Mouse (Mus musculus): ENCODE data around the gene Ano6. TPM values are rescaled to one million over a fixed set of nuclear protein-coding genes. Genes with fewer than 3 reads are reported as not detected.

The Ano6 gene
- polyA plus RNA-seq, 1 experiment from 2014 or later, result 37.2 TPM

DNA sequence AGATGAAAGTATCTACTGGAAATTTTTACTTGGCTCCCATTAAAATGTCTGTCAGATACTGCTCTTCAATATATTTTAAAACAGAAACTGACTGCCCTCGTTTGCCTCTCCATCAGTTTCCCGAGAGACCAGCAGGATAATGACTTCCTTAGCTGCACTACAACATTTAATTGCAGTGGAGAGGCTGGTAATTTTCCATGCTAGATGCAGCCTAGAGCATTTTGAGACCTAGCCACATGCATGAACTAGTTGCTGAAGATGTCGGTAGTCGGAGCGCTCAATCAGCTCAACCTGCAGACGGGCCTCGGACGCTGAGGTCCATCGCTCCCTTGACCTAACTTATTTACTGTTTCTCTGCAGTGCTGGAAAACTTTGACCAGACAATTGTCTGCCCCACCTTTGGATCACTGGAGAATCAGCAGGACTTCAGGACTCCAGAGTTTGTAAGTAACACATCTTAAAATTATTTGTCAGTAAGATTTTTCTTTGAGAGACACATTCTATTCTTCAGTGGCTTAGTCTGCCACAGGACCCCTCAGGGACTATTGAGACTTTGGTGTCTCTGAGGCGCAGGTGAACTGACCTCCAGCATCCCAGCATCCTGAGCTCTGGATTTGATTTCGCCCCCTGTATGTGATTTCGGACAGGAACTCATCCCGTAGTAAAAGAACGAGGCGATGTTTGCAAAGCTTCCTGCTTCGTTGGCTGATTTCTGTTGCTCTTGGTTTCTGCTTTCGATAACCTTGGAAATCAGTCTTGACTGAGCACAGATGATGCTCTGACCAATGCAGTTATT lies 73.4 kb downstream of the Ano6 start:
- 90% methylated on average over 17 of the region's 17 CpGs for WGBS
- no peaks in the 10 kb centered on the region for H3K4me1 ChIP-seq (replicated peaks; ENCODE audit: control insufficient read depth, insufficient read depth, low read length)
- no peak overlapping the region for H3K4me3 ChIP-seq (ENCODE audit: low read depth, low read length)
- H3K9ac ChIP-seq (ENCODE audit: low read depth, low read length), result no peak overlapping the region
- H3K36me3 ChIP-seq (ENCODE audit: control insufficient read depth, insufficient read depth, low read length), result no peaks in the 10 kb centered on the region
- ATAC-seq (ENCODE audit: low FRiP score) (no peak), DNase-seq (ENCODE audit: low spot score) (no peak)
- H3K9me3 ChIP-seq (ENCODE audit: control insufficient read depth, low read length), result no peaks in the 10 kb centered on the region
- H3K27me3 ChIP-seq (ENCODE audit: control insufficient read depth, insufficient read depth, low read length), result no peaks in the 10 kb centered on the region
- H3K4me2 ChIP-seq (replicated peaks; ENCODE audit: low read depth, low read length), result no peak overlapping the region
- no peak overlapping the region for H3K27ac ChIP-seq (ENCODE audit: low read depth, low read length)

DNA sequence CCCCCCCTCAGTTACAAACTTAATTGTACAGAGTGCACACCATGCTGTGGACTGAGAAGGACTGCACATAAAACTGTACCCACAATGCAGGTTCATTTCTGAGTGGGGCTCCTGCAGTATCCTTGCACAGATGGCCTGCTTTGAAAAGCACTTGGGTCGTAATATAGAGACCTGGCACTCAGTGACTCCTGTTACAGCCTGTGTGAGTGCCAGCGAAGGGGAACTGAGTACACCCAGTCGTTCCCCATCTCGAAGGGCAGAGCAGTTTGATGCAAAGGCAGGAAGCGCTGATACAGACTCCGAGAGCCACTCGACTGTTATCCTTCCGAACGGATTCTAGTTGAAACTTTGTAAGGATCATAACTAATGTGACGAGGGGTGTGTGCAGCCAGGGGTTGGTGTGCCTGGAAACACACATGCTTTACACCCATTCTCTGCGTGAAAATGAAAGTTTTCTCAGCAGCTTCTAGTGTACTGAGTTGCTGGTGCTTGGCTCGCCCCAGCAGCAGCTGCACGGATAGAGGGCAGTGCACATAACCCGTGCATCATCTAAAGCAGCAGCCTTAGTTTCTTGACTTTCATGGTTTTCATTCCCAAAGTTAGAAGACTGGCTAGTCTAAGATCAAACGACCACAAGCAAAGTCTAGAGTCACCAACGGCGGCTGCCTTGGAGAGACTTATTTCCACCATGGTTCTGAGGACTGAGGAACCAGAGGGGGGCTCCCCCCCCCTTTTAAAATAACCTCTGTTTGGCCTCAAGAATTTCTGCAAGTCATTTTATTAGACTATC lies 74.9 kb downstream of the Ano6 start:
- 89% methylated on average over 17 of the region's 17 CpGs for WGBS
- Histone ChIP-seq H3K4me2 (replicated peaks; ENCODE audit: low read depth, low read length) (no peak overlapping the region), H3K4me1 (replicated peaks; ENCODE audit: control insufficient read depth, insufficient read depth, low read length) (no peaks in the 10 kb centered on the region), H3K36me3 (ENCODE audit: control insufficient read depth, insufficient read depth, low read length) (no peaks in the 10 kb centered on the region), H3K27ac (ENCODE audit: low read depth, low read length) (no peak overlapping the region), H3K9ac (ENCODE audit: low read depth, low read length) (no peak overlapping the region), H3K9me3 (ENCODE audit: control insufficient read depth, low read length) (no peaks in the 10 kb centered on the region), H3K27me3 (ENCODE audit: control insufficient read depth, insufficient read depth, low read length) (no peaks in the 10 kb centered on the region), H3K4me3 (ENCODE audit: low read depth, low read length) (no peak overlapping the region)
- no peak for DNase-seq (ENCODE audit: low spot score)
- no peak for ATAC-seq (ENCODE audit: low FRiP score)

DNA sequence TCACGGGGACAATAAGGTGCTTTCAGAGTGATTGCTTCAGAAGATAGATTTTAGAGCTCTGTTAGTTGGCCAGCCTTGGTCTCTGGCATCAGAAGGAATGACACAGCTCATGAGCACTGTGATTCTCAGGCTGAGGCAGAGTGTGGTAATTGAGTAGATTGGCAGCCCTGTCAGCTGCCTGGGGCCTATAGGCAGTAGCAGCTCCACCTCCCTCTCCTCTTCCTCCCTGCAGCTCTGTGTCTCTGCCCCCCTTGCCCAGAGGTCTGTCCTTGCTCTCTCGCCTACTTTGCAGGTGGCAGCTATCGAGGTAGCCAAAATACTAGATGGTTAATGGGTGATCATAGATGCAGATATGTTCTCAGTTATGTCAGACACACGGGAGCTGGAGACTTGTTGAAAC lies 77.5 kb downstream of the Ano6 start:
- WGBS, result 89% methylated on average over 4 of the region's 4 CpGs
- no peaks in the 10 kb centered on the region for H3K27me3 ChIP-seq (ENCODE audit: control insufficient read depth, insufficient read depth, low read length)
- no peak overlapping the region for H3K4me3 ChIP-seq (ENCODE audit: low read depth, low read length)
- no peaks in the 10 kb centered on the region for H3K36me3 ChIP-seq (ENCODE audit: control insufficient read depth, insufficient read depth, low read length)
- H3K4me1 ChIP-seq (replicated peaks; ENCODE audit: control insufficient read depth, insufficient read depth, low read length), result no peaks in the 10 kb centered on the region
- H3K27ac ChIP-seq (ENCODE audit: low read depth, low read length), result no peak overlapping the region
- DNase-seq (ENCODE audit: low spot score) (no peak), ATAC-seq (ENCODE audit: low FRiP score) (no peak)
- no peak overlapping the region for H3K4me2 ChIP-seq (replicated peaks; ENCODE audit: low read depth, low read length)
- no peak overlapping the region for H3K9ac ChIP-seq (ENCODE audit: low read depth, low read length)
- no peaks in the 10 kb centered on the region for H3K9me3 ChIP-seq (ENCODE audit: control insufficient read depth, low read length)

DNA sequence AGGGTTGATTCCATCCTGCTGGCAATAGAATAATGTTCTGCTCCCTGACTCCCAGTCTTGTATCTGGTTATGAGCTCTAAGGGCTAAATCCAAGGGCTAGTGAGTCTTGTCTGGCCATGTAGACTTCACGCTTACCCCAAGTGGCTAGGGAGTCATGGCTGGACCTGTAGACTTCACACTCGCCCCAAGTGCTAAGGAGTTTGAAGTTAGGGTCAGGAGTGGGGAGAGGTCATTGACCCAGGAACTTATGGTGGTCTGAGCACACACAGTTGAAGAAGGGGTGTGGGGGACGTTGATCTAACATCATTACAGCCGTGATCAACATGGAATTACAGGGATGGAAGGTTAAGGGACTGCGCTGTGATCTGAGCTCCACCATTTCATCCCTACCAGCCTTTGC lies 79.0 kb downstream of the Ano6 start:
- Histone ChIP-seq H3K27ac (ENCODE audit: low read depth, low read length) (no peak overlapping the region), H3K27me3 (ENCODE audit: control insufficient read depth, insufficient read depth, low read length) (no peaks in the 10 kb centered on the region), H3K4me2 (replicated peaks; ENCODE audit: low read depth, low read length) (no peak overlapping the region), H3K4me3 (ENCODE audit: low read depth, low read length) (no peak overlapping the region), H3K4me1 (replicated peaks; ENCODE audit: control insufficient read depth, insufficient read depth, low read length) (no peaks in the 10 kb centered on the region), H3K9ac (ENCODE audit: low read depth, low read length) (no peak overlapping the region), H3K36me3 (ENCODE audit: control insufficient read depth, insufficient read depth, low read length) (no peaks in the 10 kb centered on the region), H3K9me3 (ENCODE audit: control insufficient read depth, low read length) (no peaks in the 10 kb centered on the region)
- DNase-seq (ENCODE audit: low spot score) (no peak), ATAC-seq (ENCODE audit: low FRiP score) (no peak)
- 92% methylated on average over 5 of the region's 5 CpGs for WGBS

DNA sequence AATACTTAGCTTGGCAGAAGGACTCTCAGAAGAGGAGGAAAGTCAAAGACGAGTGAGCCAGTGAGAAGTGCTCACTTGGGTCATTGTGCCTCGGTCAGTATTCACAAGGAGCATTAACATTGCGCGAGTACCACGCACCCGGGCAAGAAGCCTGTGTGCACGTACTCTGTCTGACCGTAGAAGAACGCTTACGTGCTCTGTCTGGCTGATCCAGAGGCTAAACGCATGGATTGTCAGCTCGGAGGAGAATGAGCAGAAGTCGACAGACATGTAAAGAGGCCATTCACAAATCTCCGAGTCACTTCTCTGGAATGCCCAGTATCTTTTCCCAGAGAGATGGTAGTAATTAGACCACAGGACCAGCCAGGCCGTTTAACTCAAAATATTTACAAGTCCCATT lies 81.0 kb downstream of the Ano6 start:
- Histone ChIP-seq H3K9me3 (ENCODE audit: control insufficient read depth, low read length) (no peaks in the 10 kb centered on the region), H3K9ac (ENCODE audit: low read depth, low read length) (no peak overlapping the region), H3K4me2 (replicated peaks; ENCODE audit: low read depth, low read length) (no peak overlapping the region), H3K4me3 (ENCODE audit: low read depth, low read length) (no peak overlapping the region), H3K27me3 (ENCODE audit: control insufficient read depth, insufficient read depth, low read length) (no peaks in the 10 kb centered on the region), H3K36me3 (ENCODE audit: control insufficient read depth, insufficient read depth, low read length) (no peaks in the 10 kb centered on the region), H3K27ac (ENCODE audit: low read depth, low read length) (no peak overlapping the region), H3K4me1 (replicated peaks; ENCODE audit: control insufficient read depth, insufficient read depth, low read length) (no peaks in the 10 kb centered on the region)
- 87% methylated on average over 15 of the region's 15 CpGs for WGBS
- DNase-seq (ENCODE audit: low spot score), result no peak
- no peak for ATAC-seq (ENCODE audit: low FRiP score)

DNA sequence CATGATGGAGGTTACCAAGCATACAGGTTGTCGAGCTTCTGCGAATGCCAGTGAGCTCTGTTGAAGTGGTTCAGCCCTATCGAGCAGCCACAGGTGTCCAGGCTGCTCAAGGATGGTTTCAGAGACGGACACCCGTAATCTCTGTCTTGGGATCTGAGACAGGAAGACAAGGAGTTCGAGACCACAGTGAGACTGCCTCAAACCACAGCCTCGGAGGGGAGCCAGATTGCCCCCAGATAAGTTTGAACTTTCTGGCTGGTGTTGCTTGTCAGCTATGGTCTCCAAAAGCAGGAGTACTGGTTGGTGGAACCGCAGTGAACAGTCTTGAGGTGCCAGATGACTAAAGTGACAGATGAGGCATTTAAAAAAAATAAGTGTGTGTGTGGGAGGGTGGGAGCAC lies 81.8 kb downstream of the Ano6 start:
- H3K9ac ChIP-seq (ENCODE audit: low read depth, low read length), result no peak overlapping the region
- DNase-seq (ENCODE audit: low spot score), result no peak
- H3K27ac ChIP-seq (ENCODE audit: low read depth, low read length), result no peak overlapping the region
- H3K36me3 ChIP-seq (ENCODE audit: control insufficient read depth, insufficient read depth, low read length), result no peaks in the 10 kb centered on the region
- no peak for ATAC-seq (ENCODE audit: low FRiP score)
- no peaks in the 10 kb centered on the region for H3K27me3 ChIP-seq (ENCODE audit: control insufficient read depth, insufficient read depth, low read length)
- H3K4me1 ChIP-seq (replicated peaks; ENCODE audit: control insufficient read depth, insufficient read depth, low read length), result no peaks in the 10 kb centered on the region
- H3K4me2 ChIP-seq (replicated peaks; ENCODE audit: low read depth, low read length), result no peak overlapping the region
- H3K9me3 ChIP-seq (ENCODE audit: control insufficient read depth, low read length), result no peaks in the 10 kb centered on the region
- 92% methylated on average over 8 of the region's 8 CpGs for WGBS
- no peak overlapping the region for H3K4me3 ChIP-seq (ENCODE audit: low read depth, low read length)

DNA sequence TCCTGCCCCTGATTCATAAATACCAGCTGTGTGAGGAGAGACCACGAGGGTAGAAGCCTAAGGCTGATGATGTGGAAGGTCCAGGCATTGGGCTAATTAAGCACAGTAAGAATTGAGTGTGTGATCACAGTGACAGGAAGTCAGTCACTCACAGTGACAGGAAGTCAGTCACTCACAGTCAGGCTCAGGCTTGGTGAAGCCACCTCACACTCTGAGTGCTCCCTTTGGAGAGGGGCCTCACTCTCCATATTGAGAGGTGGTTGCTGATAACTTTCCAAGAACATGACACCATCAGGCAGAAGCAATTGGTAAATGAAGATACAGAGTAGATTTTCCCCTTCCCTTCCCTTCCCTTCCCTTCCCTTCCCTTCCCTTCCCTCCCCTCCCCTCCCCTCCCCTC lies 82.6 kb downstream of the Ano6 start:
- Histone ChIP-seq H3K9ac (ENCODE audit: low read depth, low read length) (no peak overlapping the region), H3K4me1 (replicated peaks; ENCODE audit: control insufficient read depth, insufficient read depth, low read length) (no peaks in the 10 kb centered on the region), H3K27me3 (ENCODE audit: control insufficient read depth, insufficient read depth, low read length) (no peaks in the 10 kb centered on the region), H3K4me3 (ENCODE audit: low read depth, low read length) (no peak overlapping the region), H3K9me3 (ENCODE audit: control insufficient read depth, low read length) (no peaks in the 10 kb centered on the region), H3K4me2 (replicated peaks; ENCODE audit: low read depth, low read length) (no peak overlapping the region), H3K27ac (ENCODE audit: low read depth, low read length) (no peak overlapping the region), H3K36me3 (ENCODE audit: control insufficient read depth, insufficient read depth, low read length) (no peaks in the 10 kb centered on the region)
- DNase-seq (ENCODE audit: low spot score) (no peak), ATAC-seq (ENCODE audit: low FRiP score) (no peak)
- WGBS, result 65% methylated on average over 1 of the region's 1 CpGs

DNA sequence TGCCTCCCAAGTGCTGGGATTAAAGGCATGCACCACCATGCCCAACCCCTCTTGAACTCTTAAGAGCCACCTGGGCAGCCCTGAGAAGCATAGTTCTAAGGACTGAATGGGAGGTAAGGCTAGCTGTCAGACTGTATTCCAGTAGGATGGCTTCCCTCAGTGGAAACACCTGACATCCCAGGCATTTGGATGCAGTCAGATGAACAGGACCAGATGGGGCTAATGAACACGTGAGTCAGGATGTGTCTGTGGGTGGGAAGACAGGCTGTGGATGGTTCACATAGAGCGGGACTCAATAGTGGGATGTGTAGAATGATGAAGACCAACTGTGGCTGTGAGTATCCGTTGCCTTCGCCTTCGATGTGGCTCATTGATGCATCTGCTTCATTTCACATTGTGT lies 83.6 kb downstream of the Ano6 start:
- DNase-seq (ENCODE audit: low spot score) (no peak), ATAC-seq (ENCODE audit: low FRiP score) (no peak)
- Histone ChIP-seq H3K9ac (ENCODE audit: low read depth, low read length) (no peak overlapping the region), H3K4me1 (replicated peaks; ENCODE audit: control insufficient read depth, insufficient read depth, low read length) (no peaks in the 10 kb centered on the region), H3K9me3 (ENCODE audit: control insufficient read depth, low read length) (no peaks in the 10 kb centered on the region), H3K4me3 (ENCODE audit: low read depth, low read length) (no peak overlapping the region), H3K27me3 (ENCODE audit: control insufficient read depth, insufficient read depth, low read length) (no peaks in the 10 kb centered on the region), H3K27ac (ENCODE audit: low read depth, low read length) (no peak overlapping the region), H3K36me3 (ENCODE audit: control insufficient read depth, insufficient read depth, low read length) (no peaks in the 10 kb centered on the region), H3K4me2 (replicated peaks; ENCODE audit: low read depth, low read length) (no peak overlapping the region)
- 93% methylated on average over 5 of the region's 5 CpGs for WGBS

DNA sequence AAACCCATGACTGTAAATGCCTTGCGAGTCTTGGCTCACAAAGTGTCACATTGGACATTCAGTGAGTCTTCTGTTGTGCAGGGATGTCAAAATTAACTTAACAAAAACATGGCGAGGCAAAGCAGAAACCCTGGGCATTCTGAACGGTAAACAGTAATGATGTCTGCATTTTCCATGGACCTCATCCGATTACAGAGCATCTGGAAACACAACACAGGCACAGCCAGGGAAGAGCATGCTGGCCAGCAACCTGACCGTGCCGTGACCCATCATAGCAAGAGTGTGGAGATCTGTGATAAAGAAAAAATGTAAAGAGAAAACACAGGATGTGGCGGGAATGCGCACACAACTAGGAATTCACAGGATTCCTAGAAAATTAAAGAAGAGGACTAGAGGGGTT lies 84.1 kb downstream of the Ano6 start:
- WGBS, result 87% methylated on average over 8 of the region's 8 CpGs
- Histone ChIP-seq H3K27ac (ENCODE audit: low read depth, low read length) (no peak overlapping the region), H3K4me1 (replicated peaks; ENCODE audit: control insufficient read depth, insufficient read depth, low read length) (no peaks in the 10 kb centered on the region), H3K4me3 (ENCODE audit: low read depth, low read length) (no peak overlapping the region), H3K4me2 (replicated peaks; ENCODE audit: low read depth, low read length) (no peak overlapping the region), H3K36me3 (ENCODE audit: control insufficient read depth, insufficient read depth, low read length) (no peaks in the 10 kb centered on the region), H3K9ac (ENCODE audit: low read depth, low read length) (no peak overlapping the region), H3K27me3 (ENCODE audit: control insufficient read depth, insufficient read depth, low read length) (no peaks in the 10 kb centered on the region), H3K9me3 (ENCODE audit: control insufficient read depth, low read length) (no peaks in the 10 kb centered on the region)
- ATAC-seq (ENCODE audit: low FRiP score) (no peak), DNase-seq (ENCODE audit: low spot score) (no peak)
